Mouse (Mus musculus) layer of hippocampus, adult 9-10 months (tissue): ENCODE measurements around the gene Nr5a1.
A peak's percentile ranks its signal among the peaks of the same experiment; 100 is the strongest.

Source experiments
- DNase-seq: peaks from one replicate; pipeline ENCODE4 v3.0.0; 2022; ENCODE audit warnings: low spot score

The Nr5a1 gene

DNA sequence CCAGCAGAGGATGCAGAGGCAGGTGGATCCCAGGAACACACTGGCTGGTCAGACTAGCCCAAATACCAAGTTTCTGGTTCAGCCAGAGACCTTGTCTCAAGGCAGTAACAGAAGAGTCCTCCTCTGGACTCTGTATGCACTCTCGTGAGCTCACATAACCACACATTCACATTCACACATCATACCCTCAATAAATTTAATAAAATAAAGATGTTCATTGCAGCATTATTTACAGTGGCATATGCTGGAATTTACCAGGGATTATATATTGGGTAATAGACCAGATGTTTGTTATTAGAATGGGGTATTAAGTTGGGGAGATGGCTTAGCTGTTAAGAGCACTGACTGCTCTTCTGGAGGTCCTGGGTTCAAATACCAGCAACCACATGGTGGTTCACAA is 64.0 kb downstream of the Nr5a1 start:
- no peak for DNase-seq

GRCm38 (mm10) chr2:38647661-38648060 is 66.7 kb downstream of the Nr5a1 start:
- DNase-seq = no peak

GRCm38 (mm10) chr2:38647201-38647606 is 67.1 kb downstream of the Nr5a1 start:
- DNase-seq = peak; percentile 55

DNA sequence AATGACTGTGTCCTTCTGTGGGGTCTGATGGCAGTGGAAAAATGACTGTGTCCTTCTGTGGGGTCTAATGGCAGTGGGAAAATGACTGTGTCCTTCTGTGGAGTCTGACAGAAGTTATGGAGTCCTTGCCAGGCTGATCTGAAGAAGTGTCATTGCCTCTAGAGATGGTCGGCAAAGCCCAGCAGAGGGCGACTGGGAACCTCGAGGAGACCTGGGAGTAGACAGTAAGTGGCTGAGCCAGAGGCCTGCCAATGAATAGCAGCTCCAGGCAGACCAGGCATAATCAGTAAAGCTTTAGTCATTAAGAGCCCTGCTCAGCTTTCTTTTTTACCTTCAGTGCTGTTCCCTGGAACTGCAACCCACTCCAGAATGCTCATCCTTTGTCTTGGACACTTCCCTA is 68.4 kb downstream of the Nr5a1 start:
- peak; percentile 63 for DNase-seq

DNA sequence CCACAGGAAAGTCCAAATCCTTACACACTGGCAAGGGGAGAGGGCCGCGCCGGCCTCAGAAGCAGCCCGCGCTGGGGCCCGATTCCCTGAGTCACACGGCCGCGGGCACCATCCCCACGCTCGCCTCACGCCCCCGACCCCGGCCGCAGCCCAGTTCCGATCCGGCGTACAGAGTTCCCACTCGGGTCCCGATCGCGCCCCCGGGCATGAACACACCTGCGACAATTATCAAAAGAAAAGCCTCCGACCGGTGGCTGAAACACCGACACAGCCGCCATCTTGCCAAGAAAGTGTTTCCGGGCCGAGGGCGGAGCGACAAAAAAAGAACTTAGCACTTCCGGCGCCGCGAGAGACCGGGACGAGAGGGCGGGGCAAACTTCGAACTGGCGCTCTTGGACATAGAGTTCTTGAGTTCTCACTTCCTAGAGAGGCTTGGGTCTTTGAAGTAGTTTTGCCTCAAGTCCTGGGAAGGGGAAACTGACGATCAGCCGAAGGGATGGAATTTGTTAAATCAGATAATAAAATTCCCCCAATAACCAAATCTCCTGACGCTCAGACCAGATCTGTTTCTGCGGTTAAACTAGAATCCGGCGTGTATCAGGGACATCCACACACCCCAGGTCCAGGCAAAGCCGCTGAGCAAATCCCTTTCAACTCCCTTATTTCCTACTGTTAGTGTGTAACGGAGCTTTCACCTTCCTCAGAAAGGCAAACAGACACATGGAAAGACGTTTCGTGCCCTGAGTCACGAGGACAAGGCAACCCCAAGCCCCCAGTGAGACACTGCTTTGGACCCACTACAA is 70.5 kb downstream of the Nr5a1 start, which contains the start of gene Psmb7:
TSS of gene Psmb7 (minus strand) at position 463 of the 803 bp plus-strand sequence.
- peak; percentile 76 for DNase-seq
